ENCODE assay signal across 9 mouse cellular contexts in genomic region chr3:148988996-148989817, GRCm38 (mm10). TPM values are rescaled to one million over a fixed set of nuclear protein-coding genes. Genes with fewer than 3 reads are reported as not detected.
A peak's percentile ranks its signal among the peaks of the same experiment; 100 is the strongest.
DNase-seq lines count a peak whose midpoint lies in the region; ATAC-seq lines count a peak whose summit lies in the region.
"Had no signal": no experiment of that assay in that cellular context is flagged by ENCODE, and none has a peak within 500 bp of the region (broad histone marks: within the 10 kb centered on the region; RNA-seq: fewer than 3 reads in every experiment).

No protein-coding gene starts in this region.

- no peaks in the 10 kb centered on the region for H3K27me3 ChIP-seq in forebrain, embryonic 13.5 days
- no peaks in the 10 kb centered on the region for H3K27me3 ChIP-seq in heart, embryonic 16.5 days (ENCODE audit: control insufficient read depth, insufficient read depth, low read length)
- peaks cover 77% of the 10 kb centered on the region for H3K27me3 ChIP-seq in liver, embryonic 15.5 days
- H3K27me3 ChIP-seq in neural tube, embryonic 12.5 days (replicated peaks): no peaks in the 10 kb centered on the region

- H3K4me1 ChIP-seq in forebrain, embryonic 13.5 days: peaks cover 38% of the 10 kb centered on the region
- H3K4me1 ChIP-seq in heart, embryonic 16.5 days (ENCODE audit: control insufficient read depth, insufficient read depth, low read length): peaks cover 18% of the 10 kb centered on the region
- peaks cover 7% of the 10 kb centered on the region for H3K4me1 ChIP-seq in liver, embryonic 15.5 days (replicated peaks)
- peaks cover 21% of the 10 kb centered on the region for H3K4me1 ChIP-seq in neural tube, embryonic 12.5 days

- no peaks in the 10 kb centered on the region for H3K9me3 ChIP-seq in forebrain, embryonic 13.5 days (replicated peaks)
- H3K9me3 ChIP-seq in heart, embryonic 16.5 days (replicated peaks; ENCODE audit: control insufficient read depth, low read length): no peaks in the 10 kb centered on the region
- H3K9me3 ChIP-seq in liver, embryonic 15.5 days (replicated peaks): no peaks in the 10 kb centered on the region
- H3K9me3 ChIP-seq in neural tube, embryonic 12.5 days: no peaks in the 10 kb centered on the region

- H3K9ac ChIP-seq in forebrain, embryonic 13.5 days: peak overlapping the region; percentile 97
- H3K9ac ChIP-seq in heart, embryonic 16.5 days (ENCODE audit: low read length): peak overlapping the region; percentile 97
- peak overlapping the region; percentile 48 for H3K9ac ChIP-seq in liver, embryonic 15.5 days
- H3K9ac ChIP-seq in neural tube, embryonic 12.5 days: peak overlapping the region; percentile 97

- peak overlapping the region; percentile 100 for H3K27ac ChIP-seq in forebrain, embryonic 13.5 days
- peak overlapping the region; percentile 100 for H3K27ac ChIP-seq in heart, embryonic 16.5 days (ENCODE audit: low read length)
- H3K27ac ChIP-seq in liver, embryonic 15.5 days (replicated peaks): peak overlapping the region; percentile 78
- H3K27ac ChIP-seq in neural tube, embryonic 12.5 days: peak overlapping the region; percentile 99

- peak; percentile 73 for DNase-seq in 3T3-L1 (ENCODE audit: low read depth, low spot score)
- DNase-seq in kidney, postnatal 36 days: peak; percentile 88 to 91
- peak; percentile 91 for DNase-seq in testis, postnatal 10 days (ENCODE audit: low spot score)

- H3K4me2 ChIP-seq in forebrain, embryonic 13.5 days: peak overlapping the region; percentile 88
- H3K4me2 ChIP-seq in heart, embryonic 16.5 days (ENCODE audit: low read depth, low read length): peak overlapping the region; percentile 88
- peak overlapping the region; percentile 70 for H3K4me2 ChIP-seq in liver, embryonic 15.5 days
- peak overlapping the region; percentile 76 for H3K4me2 ChIP-seq in neural tube, embryonic 12.5 days (replicated peaks)

- no peaks in the 10 kb centered on the region for H3K36me3 ChIP-seq in forebrain, embryonic 13.5 days (ENCODE audit: poor library complexity, severe bottlenecking)
- H3K36me3 ChIP-seq in heart, embryonic 16.5 days (ENCODE audit: control insufficient read depth, insufficient read depth): no peaks in the 10 kb centered on the region
- no peaks in the 10 kb centered on the region for H3K36me3 ChIP-seq in liver, embryonic 15.5 days (replicated peaks)
- H3K36me3 ChIP-seq in neural tube, embryonic 12.5 days: no peaks in the 10 kb centered on the region
- H3K36me3 ChIP-seq: G1E had no signal

- peak overlapping the region; percentile 95 for H3K4me3 ChIP-seq in forebrain, embryonic 13.5 days
- peak overlapping the region; percentile 96 for H3K4me3 ChIP-seq in heart, embryonic 16.5 days (ENCODE audit: low read length)
- H3K4me3 ChIP-seq in liver, embryonic 15.5 days (replicated peaks): peak overlapping the region; percentile 62
- H3K4me3 ChIP-seq in neural tube, embryonic 12.5 days: peak overlapping the region; percentile 90

- under 1% methylated on average over 52 of the region's 75 CpGs for WGBS in forebrain, embryonic 13.5 days
- under 1% methylated on average over 74 of the region's 75 CpGs for WGBS in heart, embryonic 16.5 days
- WGBS in liver, embryonic 15.5 days (ENCODE audit: insufficient replicate concordance): under 1% methylated on average over 73 of the region's 75 CpGs
- under 1% methylated on average over 75 of the region's 75 CpGs for WGBS in neural tube, embryonic 12.5 days

- peak; percentile 70 for ATAC-seq in cerebellum, adult (ENCODE audit: insufficient number of reproducible peaks, low FRiP score, low TSS enrichment)
- ATAC-seq in forebrain, embryonic 13.5 days: peak; percentile 83
- ATAC-seq in heart, embryonic 16.5 days (replicated peaks; ENCODE audit: extremely low read depth, insufficient read depth, low FRiP score): peak; percentile 83
- ATAC-seq in liver, embryonic 15.5 days (ENCODE audit: insufficient read depth): peak; percentile 72
- ATAC-seq in neural tube, embryonic 12.5 days (ENCODE audit: low FRiP score, low read depth): peak; percentile 86

RNA-seq across cellular contexts. Expression of gene Adgrl2, which starts 1.1 kb away (rescaled TPM):
- 70.1 and 76.1 TPM in 2 replicates for polyA plus RNA-seq in forebrain, embryonic 13.5 days (2015; fragmentation: Nextera tagmentation; extraction: Ambion mirVana)
- 32.7 and 34.6 TPM in 2 replicates for polyA plus RNA-seq in heart, embryonic 16.5 days (2015; fragmentation: Nextera tagmentation; extraction: Ambion mirVana)
- polyA plus RNA-seq in liver, embryonic 15.5 days (2015; fragmentation: Nextera tagmentation; extraction: Ambion mirVana): 4.4 and 5.4 TPM in 2 replicates
- 100 and 102 TPM in 2 replicates for polyA plus RNA-seq in neural tube, embryonic 12.5 days (2016; fragmentation: Nextera tagmentation; extraction: Ambion mirVana)
- polyA plus RNA-seq: G1E had no signal

Comparison
In these comparisons a context has a peak if more than half of its experiments do, and no peak if none do; other contexts are left out.
1. Peak in every context shown above with its lines: DNase-seq, ATAC-seq, H3K4me3 ChIP-seq and H3K27ac ChIP-seq.